Mouse (Mus musculus) erythroid progenitor cell, adult 5-6 weeks (primary cell): ENCODE measurements around the gene Plxnd1. TPM values are rescaled to one million over a fixed set of nuclear protein-coding genes. Genes with fewer than 3 reads are reported as not detected.

ENCODE experiments used
- ATAC-seq: replicated peaks from 2 replicates; pipeline ENCODE4 v1.8.0; 2016; ENCODE audit warnings: moderate number of reproducible peaks, mild to moderate bottlenecking, moderate TSS enrichment, inconsistent platforms; ENCODE audit not compliant: poor library complexity, low FRiP score, severe bottlenecking
- total RNA-seq, 2 experiments: library from RNA; stranded (forward) in 1 of 2; stranded (reverse) in 1 of 2; fragments of 150-400 nt in 1 of 2; fragments of 186-747, 209-891 nt in 1 of 2; gene quantifications; 2 replicates each; pipeline versions ENCODE4 v1.2.3 to v1.2.4; 2015 to 2017; ENCODE audit warnings: low replicate concordance in 2 of 2

The Plxnd1 gene
- total RNA-seq (2015; ENCODE audit: low replicate concordance) (9.6 and 22.3 TPM in 2 replicates), total RNA-seq (2017; ENCODE audit: low replicate concordance) (2.0 and 2.3 TPM in 2 replicates)

- ATAC-seq = peak; percentile 53; the same call in 1 of the 2 replicates
Observed at GRCm38 (mm10) chr6:115994877-115995520, at the start of gene Plxnd1. TSS of gene Plxnd1 (minus strand) at chr6:115995005.

- ATAC-seq = no peak
Observed at GRCm38 (mm10) chr6:116044039-116044438, 49.2 kb upstream of the Plxnd1 start.

- no peak for ATAC-seq
Observed at GRCm38 (mm10) chr6:116038222-116038621, 43.4 kb upstream of the Plxnd1 start.

- no peak for ATAC-seq
Observed at GRCm38 (mm10) chr6:116037281-116037831, 42.6 kb upstream of the Plxnd1 start.

- ATAC-seq = no peak
Observed at GRCm38 (mm10) chr6:116036555-116036954, 41.8 kb upstream of the Plxnd1 start.

GRCm38 (mm10) chr6:116031052-116031451 is 36.2 kb upstream of the Plxnd1 start:
- no peak for ATAC-seq

DNA sequence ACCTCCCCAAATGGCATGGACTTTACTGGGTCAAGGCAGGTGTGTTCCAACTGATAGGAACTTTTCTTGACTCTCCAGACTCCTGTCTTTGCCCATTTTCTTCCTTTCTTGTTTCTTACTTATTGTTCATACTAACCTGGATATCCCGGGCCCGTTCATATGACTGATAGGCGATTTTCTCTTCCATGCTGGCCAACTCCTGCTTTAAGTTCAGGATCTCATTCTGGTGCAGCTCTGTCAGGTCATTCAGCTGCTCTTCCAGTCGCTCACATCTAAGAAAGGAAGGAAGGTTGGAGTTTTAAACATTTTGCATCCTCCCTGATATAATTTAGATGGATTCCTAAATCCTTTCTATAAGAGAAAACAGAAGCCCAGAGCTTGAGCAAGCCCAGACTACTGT is 29.9 kb upstream of the Plxnd1 start:
- 0 out of 2 replicates have a peak, but pooled peaks have one; percentile 42 for ATAC-seq

- ATAC-seq = peak; percentile 56
Observed at GRCm38 (mm10) chr6:116021961-116022485, 27.2 kb upstream of the Plxnd1 start.

DNA sequence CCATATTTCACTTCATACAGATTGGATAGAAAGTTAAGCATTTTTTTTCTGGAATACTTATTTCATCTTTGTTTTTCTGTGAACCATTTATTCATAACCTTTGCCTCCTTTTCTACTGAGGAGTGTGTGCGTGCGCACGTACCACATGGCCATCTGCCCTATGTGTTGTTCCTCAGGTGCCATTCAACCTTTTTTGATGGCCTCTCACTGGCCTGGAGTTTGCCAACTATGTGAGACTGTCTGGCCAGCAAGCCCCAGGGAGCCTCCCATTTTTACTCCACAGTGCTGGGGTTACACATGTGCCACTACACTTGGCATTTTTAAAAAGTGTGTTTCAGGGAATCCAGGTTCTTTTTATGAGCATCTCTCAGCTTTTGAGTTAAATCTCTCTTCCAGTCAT is 21.1 kb upstream of the Plxnd1 start:
- no peak for ATAC-seq

DNA sequence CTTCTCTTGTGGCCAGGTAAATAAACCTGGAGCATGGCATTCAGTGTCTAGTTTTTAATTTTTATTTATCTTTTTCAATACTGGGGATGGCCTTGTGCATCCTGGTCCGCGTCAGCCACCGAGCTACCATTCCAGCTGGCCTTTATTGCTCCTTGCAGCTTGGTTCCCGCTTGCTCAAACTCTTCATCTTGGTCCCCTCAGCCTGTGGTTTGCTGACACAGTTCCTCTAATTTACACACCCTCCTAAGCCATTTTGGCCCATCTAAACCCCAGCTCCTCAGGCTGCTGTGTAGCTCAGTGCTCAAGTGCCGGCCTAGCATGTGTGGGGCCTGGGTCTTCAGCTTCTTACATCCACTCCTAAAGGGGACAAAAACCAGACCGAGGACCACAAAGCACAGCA is 19.3 kb upstream of the Plxnd1 start:
- no peak for ATAC-seq

DNA sequence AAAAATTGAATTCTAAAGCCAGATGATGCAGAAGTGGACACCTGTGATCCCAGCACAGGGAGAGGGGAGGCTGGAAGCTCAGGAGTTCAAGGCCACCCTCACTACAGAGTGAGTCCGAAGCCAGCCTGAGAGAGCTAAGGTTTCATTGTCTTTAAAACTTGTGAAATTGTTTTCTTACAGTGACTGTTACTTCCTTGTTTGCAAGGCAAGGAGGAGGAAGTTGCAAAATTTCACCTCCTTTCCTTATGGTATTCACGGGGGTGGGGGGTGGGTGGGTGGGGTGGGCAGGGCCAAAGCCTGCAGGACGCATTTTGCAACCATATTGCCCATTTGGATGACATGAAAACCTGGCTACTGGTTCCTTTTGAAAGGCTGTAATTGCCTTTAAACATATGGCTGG is 18.9 kb upstream of the Plxnd1 start:
- ATAC-seq = no peak

DNA sequence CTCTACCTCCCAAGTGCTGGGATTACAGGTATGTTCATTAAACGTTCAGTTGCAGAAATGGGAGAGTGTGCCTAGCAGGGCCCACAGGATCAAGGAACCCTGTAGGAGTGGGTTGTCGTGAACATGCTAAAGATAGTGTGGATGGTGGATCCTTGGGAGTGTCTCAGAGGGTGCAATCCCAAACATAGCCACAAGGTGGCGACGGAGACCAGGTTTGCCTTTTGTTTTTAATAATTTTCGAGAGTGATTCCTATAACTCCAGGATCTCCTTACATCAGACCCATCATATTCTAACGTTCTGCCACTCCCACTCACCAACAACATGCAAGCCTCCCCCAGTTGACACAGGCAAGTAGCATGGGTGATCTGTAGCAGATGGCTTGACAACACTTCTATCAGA is 15.7 kb upstream of the Plxnd1 start:
- no peak for ATAC-seq

DNA sequence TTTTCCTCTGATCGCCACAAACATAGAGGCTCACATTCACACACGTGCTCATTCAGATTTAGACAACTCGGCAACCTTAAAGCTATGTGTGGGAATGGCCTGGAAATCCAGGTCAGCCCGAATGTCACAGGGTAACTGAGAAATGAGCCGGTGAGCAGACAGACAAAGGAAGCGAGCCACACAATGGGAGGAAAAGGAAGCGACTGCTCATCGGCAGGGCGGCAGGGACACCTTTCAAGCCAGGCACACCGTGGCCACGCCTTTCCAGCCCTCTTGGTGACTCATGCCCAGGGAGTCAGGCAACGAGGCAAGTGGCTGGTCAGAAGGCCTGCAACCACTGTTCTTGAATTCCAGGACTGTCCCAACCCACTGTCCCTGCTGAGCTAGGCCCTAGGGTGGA is 14.6 kb upstream of the Plxnd1 start:
- no peak for ATAC-seq

DNA sequence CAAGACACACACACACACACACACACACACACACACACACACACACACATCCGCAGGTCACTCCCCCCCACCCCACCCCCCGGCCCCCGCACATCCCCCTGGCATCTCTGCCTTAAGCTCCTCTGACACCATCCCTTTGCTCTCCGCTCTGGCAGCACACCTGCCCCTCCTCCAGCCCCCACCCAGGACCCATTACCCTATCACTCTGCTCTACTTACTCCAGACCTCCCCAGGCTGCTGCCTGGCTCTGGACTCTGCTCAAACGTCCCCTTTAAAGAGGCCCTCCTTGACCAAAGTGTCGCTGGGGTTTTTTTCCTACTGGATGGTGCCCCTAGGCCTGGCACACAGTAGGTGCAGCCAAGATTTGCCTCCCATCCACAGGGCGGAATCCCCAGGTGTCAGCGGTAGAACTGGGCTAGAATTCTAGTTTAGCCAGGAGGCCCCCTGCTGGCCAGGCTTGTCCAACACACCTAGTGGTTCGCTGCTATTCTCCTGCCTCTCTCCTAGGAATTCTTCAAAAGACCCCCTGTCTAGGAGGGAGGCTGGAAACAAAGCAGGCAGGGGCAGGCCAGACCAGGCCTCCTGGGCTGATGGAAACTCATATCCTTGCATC is 12.9 kb upstream of the Plxnd1 start:
- no peak for ATAC-seq

- ATAC-seq = no peak
Observed at GRCm38 (mm10) chr6:116006731-116007130, 11.9 kb upstream of the Plxnd1 start.

DNA sequence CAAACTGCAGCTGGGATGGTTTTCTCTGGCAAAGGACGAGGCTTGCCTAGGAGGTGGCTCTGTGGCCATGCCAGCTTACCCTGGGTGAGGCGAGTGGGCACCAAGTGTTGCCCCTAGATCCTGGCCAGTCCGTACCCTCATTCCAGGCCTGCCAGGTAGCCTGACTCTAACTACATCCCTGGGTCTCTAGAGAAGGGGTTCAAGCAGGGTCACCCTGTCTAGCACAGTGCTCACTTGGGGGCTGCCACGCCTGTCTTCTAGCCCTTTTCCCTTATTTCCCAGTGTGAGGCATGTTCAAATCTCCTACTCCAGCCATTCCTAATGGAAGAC is 11.1 kb upstream of the Plxnd1 start:
- no peak for ATAC-seq

GRCm38 (mm10) chr6:116005275-116005958 is 10.6 kb upstream of the Plxnd1 start:
- no peak for ATAC-seq

GRCm38 (mm10) chr6:116004716-116005115 is 9.9 kb upstream of the Plxnd1 start:
- ATAC-seq = no peak

DNA sequence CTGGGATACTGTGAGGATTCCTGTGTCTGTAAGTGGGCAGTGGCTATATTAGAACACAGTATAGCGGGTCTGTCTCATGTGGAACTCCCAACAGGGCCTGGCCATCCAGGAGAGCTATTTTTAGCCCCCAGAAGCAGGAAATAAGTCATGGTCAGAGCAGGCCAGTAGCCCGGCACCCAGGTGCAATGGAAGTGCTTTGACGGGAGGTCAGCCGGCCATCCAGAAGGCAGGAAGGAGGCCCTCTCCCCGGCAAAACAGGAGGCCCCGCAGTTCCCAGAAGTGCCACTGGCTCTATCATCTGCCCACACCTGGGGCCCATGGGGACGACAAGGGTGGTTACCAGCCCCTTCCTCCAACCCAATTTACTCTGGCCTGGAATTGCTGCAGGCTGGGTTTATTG is 9.3 kb upstream of the Plxnd1 start:
- no peak for ATAC-seq

DNA sequence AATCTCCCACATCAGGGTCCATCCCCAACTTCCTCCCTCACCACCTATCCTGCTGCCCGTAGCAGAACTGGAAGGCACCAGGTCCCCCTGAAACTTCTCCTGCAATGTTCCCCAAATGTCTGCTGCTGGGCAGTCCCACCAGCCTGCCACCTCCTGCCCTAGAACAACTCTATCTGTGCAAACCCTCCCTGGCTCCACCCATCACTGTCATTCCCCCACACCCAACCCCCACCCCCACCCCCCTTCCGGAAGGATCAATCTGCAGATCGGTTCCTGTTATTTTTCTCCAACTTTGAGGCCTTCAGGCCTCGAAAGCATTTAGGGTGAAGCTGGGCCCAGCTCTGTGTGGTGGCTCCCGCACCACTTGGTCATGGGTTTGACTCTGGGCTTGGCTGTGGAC is 8.7 kb upstream of the Plxnd1 start:
- ATAC-seq = no peak
